Mouse (Mus musculus) urinary bladder, adult 18-20 months (tissue): Measurements from ENCODE around the gene Npr3.
"Not testable (repeated sequence)": the region's sequence is repeated elsewhere in the genome, so short reads cannot be mapped to it uniquely, and the experiment has no call there.

Experiments
- DNase-seq, 2 experiments: peaks; one replicate each; pipeline ENCODE4 v3.0.0; 2022; ENCODE audit warnings: low spot score in 2 of 2, mixed read lengths in 2 of 2

Npr3 gene

DNA sequence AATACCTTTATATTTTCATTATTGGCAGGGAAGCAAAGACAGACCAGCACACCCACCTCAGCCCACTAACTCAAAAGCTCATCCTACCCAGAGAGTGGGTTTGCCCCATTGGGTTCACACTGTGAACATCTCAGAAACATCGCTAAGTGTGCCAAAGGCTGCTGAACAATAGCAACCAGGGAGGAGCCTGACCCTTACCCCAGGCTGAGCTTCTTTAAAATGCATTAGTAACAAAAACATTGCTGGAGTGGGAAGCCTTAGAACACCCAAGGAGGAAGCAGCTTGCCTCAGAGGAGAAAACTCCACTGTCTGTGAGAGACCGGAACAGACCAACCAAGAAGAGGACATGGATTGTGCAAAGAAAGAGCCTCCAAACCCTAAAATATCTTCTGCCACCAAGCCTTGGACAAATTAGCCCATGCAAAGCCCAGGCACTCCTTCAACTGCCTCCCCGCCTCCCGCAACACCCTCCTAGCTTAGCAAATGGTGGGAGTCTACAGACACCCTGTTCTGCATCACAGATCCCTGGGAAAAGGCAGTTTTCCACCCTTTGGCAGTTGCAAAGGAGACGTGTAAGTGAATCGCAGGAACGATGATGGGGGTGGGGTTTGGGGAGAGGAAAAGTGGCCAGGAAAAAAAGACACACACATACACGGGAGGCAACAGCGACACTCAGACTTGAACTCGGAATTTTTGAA, 24.4 kb downstream of the Npr3 start:
- no peak for DNase-seq

DNA sequence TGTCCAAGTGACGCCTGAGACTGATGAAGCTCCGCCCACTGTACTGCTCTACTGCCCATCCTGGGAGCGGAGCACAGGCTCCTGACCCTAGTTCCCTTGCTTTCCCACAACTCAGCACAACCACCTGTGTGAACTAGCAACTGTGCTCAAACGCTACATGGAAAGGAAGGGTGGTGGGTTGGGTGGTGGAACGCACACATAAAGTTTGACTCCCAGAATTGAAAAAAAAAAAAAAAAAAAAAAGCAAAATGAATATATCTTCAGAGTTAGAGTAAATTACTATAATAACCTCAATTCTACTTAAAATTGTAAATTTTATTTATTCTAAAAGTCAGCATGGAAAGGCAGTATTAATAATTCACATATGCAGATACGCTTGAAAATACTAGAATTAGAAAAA, 25.3 kb downstream of the Npr3 start:
- DNase-seq = no peak

DNA sequence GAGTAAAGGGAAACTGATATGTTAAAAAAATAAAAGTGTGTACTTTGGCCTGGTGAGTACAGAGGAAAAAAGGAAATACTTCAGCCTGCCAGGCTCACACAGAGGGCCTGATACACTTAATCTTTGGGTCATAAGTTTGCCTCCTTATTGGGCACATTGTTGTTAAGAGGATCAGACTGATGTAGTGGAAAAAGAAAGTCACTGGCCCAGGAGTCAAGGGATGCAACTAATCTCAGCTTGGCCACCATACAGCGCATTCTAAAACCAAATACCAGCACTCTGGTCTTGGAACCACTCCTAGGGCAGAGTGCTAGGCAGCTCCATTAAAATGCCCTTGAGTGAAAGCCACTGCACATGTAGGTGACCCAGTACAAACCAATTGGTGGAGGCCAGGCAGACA, 28.8 kb downstream of the Npr3 start:
- no peak for DNase-seq

DNA sequence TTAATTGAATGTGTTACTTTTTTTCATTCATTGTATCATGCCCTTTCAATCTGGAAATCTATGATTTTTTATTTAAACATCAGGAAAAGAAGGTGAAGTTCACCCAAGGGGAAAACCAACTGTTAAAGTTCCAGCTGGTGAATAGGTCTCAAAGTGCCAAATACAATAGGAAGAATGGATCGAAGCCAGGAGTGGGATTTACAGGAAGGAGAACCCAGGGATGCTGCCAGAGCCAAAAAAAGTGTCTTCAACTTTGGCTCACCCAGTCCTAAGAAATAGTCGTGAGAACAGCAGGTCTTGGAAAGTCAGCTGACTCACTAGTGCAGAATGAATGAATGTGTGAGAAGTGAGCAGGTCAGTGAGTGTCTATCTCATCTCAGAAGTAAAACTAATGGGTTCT, 29.8 kb downstream of the Npr3 start:
- no peak for DNase-seq

DNA sequence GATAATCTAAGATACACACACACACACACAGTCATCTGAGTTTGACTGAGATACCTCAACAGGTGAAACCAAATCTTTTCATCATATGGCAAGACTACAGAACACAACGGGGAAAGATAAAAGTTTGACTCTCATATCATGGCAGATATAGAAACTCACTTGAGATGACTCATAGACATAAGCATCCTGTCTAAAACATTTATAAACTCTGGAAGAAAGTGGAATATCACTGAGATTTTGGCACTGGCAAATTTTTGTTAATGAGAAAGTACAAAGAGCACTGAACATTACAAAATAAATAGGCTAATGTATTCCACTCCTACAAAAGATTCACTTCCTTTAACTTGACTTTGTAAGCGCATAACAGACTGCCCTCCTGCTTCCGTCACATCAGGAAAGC, 40.2 kb downstream of the Npr3 start:
- no peak for DNase-seq

DNA sequence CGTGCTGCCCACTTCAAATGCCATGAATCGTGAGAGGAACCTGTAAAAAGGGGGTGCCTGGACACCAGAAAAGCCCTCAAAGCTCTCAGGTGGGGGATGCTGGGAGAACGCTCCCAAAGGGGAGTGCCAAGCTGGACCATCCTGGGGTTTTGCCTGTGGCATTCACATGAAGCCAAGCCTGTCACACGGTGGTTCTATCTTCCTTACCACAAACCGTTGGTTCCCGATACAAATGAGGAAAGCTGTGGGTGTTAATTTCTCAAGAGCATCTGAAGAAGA, 43.6 kb downstream of the Npr3 start:
- DNase-seq = no peak

DNA sequence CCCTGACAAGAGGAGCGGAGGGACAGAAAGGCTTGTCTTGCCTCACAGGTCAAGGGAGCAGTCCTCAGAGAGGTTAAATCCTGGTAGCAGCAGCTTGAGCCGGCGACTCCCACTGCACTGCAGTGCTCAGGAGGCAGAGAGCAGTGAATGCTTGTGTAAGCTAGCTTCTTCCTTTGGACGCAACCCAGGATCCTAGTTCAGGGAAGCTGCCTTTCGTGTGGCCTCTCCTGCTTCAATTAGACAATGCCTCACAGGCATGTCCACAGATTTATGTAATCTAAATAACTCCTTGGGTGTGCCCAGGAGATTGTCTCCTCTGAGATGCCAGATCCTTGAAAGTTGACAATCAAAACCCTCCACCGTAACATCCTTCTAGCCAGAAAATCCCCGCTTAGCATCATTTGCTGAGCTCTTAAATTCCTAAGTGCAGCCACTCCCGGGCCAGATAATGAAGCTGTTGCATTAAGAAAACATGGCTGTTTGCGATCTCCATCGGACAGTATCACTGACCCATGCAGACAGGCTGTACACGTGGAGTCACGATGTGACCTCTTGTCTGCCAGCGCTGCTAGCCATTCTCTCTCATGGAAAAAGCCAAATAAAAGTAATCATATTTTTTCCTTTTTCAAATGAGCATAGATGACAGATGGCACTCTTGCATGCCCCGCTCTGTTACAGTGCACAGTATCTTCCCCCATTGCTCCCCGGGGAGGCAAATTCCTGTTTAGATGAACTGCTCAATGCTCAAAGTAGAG, 44.1 kb downstream of the Npr3 start:
- DNase-seq = peak in 1 of 2 experiments; percentile 2

DNA sequence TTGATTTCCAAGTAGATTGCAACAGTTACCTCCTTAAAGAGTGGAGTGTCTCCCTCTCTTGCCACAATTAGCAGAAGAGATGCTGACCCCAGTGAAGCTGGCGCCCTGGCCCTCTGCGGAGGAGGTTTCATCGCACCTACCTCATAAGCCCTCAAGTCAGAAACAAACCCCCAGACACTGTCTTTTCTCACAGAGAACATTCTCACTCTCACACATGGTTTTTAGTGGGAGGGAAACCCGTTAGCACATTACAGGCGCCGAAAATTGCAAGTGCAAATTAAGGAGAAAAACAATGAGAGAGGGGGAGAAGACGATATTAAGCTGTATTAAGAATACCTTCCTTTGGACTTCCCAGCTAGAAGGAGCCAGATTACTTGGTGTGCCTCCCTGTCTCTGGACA, 44.8 kb downstream of the Npr3 start:
- no peak for DNase-seq

DNA sequence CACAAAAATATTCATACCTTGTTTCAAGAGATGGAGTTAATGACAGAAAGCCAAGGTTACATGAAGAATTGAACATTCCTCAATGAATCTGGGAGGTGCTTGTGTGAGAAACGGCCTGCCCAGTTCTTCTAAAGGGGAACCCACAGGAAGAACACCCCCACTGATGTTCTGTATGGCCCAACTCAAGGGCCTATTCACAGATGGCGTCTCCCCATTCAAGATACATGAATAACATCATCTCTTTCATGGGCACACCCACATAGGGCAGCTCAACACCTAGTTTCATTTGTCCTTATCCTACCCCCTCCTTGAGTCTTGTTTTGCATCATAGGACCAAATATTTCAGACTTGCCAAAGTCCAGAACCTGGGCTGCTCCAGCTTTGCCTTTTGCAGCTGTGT, 46.8 kb downstream of the Npr3 start:
- no peak for DNase-seq

DNA sequence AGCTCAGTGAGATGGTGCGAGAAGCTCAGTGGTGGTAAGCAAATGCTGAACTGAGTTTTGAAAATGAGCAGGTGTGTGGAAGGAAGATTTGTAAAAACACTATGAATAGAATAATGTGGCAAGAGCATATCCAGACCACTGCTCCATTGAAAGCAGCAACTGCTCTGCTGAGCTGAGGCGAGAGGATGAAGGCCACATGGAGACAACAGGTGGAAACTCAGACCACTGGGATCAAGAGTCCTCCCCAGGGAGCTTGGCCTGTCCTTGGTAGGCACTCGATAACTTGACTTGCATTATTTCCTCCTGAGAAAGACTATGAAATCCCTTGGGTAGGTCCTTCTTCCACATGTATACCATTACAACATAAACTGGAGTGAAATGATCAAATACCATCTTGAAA, 47.3 kb downstream of the Npr3 start:
- DNase-seq = no peak

DNA sequence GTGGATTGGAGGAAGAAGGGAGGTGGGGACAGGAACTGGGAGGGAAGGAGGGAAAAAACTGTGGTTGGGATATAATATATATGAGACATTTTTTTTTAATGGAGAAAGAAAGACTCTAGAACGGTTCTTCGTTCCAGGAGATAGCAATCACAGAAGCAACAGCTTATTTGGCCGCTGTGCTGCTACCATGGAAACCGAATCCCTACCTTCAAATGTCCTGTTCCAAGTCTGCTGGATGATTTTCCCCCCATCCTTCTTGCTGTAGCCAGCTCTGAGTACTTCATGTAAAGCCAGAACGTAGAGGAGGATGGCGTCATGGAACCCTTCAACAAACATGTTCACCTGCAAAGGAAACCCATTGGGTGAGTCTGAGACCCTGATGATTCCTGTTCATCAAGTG, 48.7 kb downstream of the Npr3 start:
- no peak for DNase-seq

DNA sequence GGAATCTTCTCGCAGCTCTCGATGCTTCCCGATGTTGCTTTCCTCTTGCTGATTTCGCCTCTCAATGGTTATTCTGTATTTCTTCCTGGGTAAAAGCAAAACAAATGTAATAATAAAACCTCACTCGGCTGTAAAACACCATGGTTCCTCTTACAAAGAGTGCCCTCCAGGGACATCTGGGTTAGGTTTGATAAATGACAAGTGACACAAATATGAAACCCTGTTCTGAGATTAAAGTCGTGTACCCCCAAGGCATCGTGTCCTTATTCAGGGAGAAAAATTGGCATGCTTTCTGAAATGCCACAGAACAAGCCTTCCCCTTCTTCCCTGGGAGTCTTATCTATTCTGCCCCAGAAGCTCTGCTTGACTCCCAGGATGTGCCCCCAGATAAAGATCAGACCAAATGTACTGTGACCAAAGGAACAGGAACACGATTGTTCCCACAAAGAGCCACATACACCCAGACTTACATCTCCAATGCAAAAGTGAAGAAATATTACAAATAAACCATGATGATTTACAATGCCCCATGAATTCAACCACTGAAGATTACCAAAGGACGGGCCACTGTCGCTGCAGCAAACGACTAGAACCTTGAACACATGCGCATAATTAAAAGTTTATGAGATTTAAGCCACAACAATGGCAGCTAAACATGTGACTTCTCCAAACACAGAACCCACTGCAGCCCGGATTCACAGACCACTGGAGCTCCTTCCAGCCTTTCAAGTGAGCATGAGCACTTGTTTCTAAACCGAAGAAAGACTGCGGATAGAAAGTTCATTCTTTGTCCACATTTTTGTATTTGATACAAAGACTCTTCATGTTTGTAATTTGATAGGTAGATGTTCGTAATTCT, 61.7 kb downstream of the Npr3 start:
- DNase-seq = no peak

DNA sequence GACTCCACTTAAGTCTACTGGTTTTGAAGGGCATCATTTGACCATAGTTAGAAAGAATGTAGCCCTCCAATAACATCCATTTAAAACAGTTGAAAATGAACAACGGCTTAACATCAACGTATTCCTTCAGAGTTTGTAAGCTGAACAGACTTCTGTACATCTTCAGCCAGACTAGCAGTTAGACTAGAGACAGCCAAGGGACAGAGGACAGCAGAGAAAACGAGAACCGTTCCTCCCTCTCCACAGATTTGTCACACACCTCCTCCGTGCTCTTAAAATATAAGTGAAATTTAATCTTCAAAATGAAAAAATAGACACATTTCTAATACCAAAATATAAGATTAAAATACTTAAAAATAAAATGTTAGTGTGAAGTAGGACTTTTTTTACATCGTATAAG, 63.0 kb downstream of the Npr3 start:
- DNase-seq = no peak

DNA sequence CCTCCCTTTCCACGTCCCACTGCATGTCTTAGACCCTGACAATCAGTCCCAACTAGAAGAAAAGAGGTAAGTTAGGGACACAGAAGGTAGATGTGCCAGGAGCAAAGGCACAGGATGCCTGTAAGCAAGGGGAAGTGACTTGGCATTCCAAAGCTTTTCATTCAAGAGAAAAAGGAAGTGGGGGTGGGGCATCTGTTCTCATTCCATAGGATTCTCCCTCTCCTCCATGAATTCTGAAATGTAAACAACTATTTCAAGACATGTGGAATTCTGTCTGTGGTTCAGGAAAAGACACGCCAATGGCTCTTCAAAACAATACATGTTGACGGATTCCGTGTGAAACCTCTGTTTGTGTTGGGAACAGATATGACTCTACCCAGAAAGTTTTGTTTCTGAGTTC, 65.3 kb downstream of the Npr3 start:
- no peak for DNase-seq

DNA sequence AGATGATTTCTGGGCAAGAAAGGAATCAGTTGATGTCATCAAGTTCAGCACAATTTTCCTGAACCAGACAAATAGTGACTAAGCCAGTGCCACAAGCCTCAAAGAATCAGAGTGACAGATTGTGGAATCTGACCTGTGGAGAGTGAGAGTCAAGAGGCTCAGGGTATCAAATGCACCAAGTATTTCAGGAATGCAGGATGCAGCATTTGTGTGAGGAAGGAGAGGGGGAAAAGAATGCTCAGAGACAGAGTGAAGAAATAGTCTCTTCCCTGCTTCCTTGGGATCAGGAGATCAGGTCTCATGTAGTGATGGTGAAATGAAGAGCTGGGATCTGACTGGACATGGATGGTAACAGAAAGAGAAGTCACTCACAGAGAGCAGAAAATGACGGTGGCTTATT, 71.2 kb downstream of the Npr3 start:
- DNase-seq = no peak

DNA sequence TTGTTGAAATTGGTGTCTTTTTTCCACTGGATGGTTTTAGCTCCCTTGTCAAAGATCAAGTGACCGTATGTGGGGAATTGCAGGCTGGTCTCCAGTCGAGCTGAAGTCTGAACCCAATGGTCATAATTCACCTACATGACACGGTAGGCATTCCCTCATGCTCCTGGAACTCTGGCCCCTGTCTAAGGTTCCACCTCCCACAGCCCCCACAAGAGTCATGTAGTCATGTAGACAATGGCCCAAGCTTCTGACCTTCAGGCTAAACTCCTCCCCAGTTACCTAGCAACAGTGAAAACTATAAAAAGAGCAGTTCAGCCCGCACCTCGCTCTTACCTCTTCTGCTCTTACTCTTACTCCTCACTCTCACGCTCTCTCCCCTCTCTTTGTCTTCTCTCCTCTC, 84.7 kb downstream of the Npr3 start:
- not testable (repeated sequence) for DNase-seq

DNA sequence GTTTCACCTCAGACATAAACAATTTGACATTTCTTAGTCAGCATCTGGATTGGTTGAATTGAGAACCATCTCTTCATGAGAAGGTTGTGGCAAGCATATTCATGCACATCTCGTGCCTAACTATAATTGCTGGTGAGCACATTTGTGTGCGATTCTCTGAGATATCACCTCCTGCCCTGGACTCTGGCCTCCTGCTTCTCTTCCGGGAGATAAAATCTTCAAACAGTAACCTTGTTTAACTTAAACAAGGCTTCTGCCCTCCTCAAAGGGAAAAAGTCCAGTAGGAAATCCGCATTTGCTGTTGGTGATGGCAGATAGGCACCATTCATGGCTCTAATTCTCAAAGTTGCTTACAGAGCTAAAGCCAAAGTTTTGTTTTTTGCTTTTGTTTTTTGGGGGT, 91.5 kb downstream of the Npr3 start:
- no peak for DNase-seq

DNA sequence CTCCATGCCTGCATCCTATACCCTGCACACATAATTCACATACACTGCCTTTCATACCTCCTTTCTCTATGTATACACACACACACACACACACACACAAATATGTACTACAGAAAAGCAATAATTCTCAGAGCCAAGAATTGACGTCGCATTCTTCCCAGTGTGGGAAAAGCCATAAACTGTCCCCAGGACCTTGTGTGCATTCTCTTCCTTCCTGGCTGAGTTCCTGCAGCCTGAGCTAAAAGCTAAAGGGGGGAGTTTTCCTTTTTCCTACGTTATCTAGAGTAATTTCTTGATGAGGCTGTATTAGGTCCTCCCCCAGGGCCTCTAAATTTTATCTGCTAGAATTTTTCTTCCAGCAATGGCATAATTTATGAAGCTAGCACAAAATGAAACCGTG, 103.5 kb downstream of the Npr3 start:
- DNase-seq = no peak

DNA sequence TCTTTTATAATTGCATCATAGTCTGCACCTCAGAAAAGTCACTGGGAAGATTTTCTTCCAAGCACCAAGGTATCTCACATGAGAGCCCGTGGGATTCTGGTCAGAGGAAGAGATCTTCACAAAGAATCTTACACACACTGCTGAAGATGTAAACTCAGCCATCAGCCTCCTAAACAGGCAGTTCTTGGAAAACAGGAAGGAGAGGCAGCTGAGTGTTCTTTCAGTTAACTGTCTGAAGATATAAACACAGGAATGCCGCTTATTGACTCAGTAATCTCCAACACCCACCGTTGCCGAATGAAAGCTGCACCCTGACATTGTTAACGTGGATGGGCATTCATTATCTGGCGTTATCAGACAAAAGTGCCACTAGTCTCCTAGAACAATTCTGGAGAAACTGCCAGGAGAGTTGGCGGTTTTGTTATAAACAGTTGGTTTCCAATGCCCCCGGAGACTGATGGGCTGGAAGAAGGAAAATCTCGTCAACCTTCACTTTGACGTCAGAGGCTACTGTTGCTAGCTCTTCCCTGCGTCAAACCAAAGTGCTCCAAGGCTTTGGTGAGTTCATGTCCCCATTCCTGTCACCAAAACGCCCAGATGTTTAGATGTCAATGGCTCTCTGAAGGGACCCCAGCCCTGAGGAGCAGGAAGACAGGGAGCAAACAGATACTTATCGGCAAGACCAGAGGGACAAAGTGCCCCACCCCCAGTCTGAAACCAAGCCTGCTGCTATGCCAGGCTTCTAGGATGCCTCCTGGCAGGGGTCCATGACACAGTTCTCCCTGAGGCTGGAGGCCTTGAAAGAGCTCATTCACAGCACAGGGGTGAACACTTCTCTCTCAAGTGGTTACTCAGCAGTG, 105.0 kb downstream of the Npr3 start:
- DNase-seq = no peak

DNA sequence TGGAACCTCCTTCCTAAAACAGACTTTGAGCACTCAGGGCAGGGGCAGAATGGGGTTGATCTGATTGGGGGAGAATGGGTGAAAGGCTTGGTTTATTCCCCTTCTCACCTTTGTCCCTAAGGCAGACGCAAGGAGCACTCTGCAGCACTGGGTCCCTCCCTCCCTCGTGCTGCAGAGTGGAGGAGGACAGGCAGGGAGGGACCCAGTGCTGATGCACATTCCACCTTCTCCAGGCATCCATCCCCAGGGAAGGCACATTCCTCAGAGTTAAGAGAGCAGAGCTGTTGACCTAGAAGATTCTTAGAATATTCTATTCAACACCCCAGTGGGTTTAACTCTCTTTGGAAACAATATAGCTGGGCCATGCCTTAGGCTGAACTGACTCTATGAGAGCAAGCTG, 112.5 kb downstream of the Npr3 start:
- DNase-seq = no peak
